Mouse (Mus musculus) E14TG2a.4 (cell line): ENCODE data around the gene Ebf1.

Experiments used
- H3K27me3 ChIP-seq: 2 replicates; pipeline ENCODE4 v1.6.1; 2014; ENCODE audit warnings: low read length, control low read depth; ENCODE audit not compliant: insufficient read depth
- H3K36me3 ChIP-seq: 2 replicates; pipeline ENCODE4 v1.6.1; 2014; ENCODE audit warnings: low read length, control low read depth; ENCODE audit not compliant: insufficient read depth
- H3K4me1 ChIP-seq: replicated peaks from 2 replicates; pipeline ENCODE4 v1.6.1; 2014; ENCODE audit warnings: low read depth, low read length, control low read depth
- H3K4me3 ChIP-seq: replicated peaks from 2 replicates; pipeline ENCODE4 v1.5.1; 2014; ENCODE audit warnings: mild to moderate bottlenecking, low read length
- H3K9me3 ChIP-seq: 2 replicates; pipeline ENCODE4 v1.6.1; 2014; ENCODE audit warnings: low read length, control low read depth
- CTCF ChIP-seq: conservative IDR thresholded peaks from 2 replicates; pipeline ENCODE4 v1.5.1; 2014; ENCODE audit warnings: low read length
- NANOG ChIP-seq: IDR thresholded peaks from 2 replicates; pipeline ENCODE4 v1.6.1; 2014; ENCODE audit warnings: borderline replicate concordance, low read length, mixed read lengths
- POU5F1 ChIP-seq: IDR thresholded peaks from 2 replicates; pipeline ENCODE4 v1.6.1; 2014; ENCODE audit warnings: low read length, borderline replicate concordance

Ebf1 gene

DNA sequence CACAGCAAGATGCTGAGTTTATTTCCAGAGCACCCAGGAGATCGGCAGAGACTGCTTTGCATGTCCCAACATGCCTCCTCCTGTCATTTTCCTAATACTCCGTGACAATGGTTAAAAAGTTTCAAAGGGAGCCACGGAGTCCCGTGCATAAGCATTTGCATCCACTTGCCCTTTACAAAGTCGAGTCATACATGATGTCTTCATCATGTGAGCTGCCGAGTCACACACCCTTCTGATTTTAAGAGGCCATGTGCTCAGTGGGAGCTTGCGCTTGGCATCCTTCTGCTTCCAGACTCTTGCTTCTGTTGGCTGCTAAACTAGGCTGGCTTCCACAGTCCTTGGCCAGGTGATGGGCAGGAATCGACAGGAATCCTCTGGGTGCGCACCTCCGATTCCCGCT lies 336.7 kb downstream of the Ebf1 start:
- no peaks in the 10 kb centered on the region for H3K9me3 ChIP-seq
- TF ChIP-seq NANOG: no peak
- TF ChIP-seq POU5F1: no peak
- no peak for TF ChIP-seq CTCF
- no peaks in the 10 kb centered on the region for H3K4me1 ChIP-seq
- no peaks in the 10 kb centered on the region for H3K27me3 ChIP-seq
- H3K36me3 ChIP-seq: no peaks in the 10 kb centered on the region
- no peak overlapping the region for H3K4me3 ChIP-seq

DNA sequence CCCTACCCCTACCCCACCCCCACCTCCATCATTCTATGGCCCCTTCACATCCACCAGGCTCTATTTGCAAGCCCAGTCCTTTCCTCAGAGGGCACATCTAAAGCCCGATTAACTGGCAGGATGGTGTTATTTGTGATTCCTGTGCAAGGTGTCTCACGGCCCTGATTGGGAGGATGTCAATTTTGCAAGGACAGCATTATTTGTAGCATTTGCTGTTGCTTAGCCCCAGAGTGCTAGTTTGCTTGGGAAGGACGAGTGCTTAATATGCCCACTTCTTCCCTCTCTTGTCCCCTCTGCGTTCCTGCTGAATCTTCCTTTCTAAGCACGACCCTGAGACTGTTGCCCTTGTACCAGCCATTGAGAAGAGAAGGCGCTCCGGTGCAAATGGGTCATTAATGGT lies 337.2 kb downstream of the Ebf1 start:
- TF ChIP-seq POU5F1 (no peak), CTCF (no peak), NANOG (no peak)

GRCm38 (mm10) chr11:44962746-44963440 lies 345.8 kb downstream of the Ebf1 start:
- Histone ChIP-seq H3K4me3 (no peak overlapping the region), H3K4me1 (no peaks in the 10 kb centered on the region), H3K36me3 (no peaks in the 10 kb centered on the region), H3K27me3 (no peaks in the 10 kb centered on the region), H3K9me3 (no peaks in the 10 kb centered on the region)
- TF ChIP-seq POU5F1 (no peak), CTCF (no peak)

More for the DNA sequence above, 337.2 kb downstream of the Ebf1 start:
- Histone ChIP-seq H3K36me3 (no peaks in the 10 kb centered on the region), H3K9me3 (no peaks in the 10 kb centered on the region), H3K4me1 (no peaks in the 10 kb centered on the region), H3K4me3 (no peak overlapping the region), H3K27me3 (no peaks in the 10 kb centered on the region)

GRCm38 (mm10) chr11:44969011-44969410 lies 351.9 kb downstream of the Ebf1 start:
- Histone ChIP-seq H3K36me3 (no peaks in the 10 kb centered on the region), H3K4me3 (no peak overlapping the region), H3K27me3 (no peaks in the 10 kb centered on the region), H3K4me1 (no peaks in the 10 kb centered on the region), H3K9me3 (no peaks in the 10 kb centered on the region)
- TF ChIP-seq CTCF: no peak
- TF ChIP-seq NANOG: no peak
- TF ChIP-seq POU5F1: no peak

DNA sequence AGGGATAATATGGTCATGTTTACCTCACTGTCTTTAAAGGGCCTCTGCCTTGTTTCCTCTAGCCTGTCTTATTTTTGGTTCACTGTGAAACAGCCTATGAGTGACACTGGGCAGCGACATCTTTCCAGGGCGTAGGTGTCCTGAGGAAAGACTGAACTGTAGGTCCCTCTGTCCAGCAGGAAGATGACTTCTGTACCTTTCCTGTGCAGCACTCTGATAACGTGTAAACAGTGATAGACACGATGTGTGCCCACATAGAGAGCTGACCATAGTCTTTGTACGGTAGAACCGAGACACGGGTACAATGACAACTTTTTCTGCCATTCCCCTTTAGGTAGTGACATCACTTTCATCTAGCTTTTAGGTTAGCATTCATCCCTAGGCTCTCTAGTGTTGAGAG lies 357.2 kb downstream of the Ebf1 start:
- Histone ChIP-seq H3K4me3 (no peak overlapping the region), H3K27me3 (no peaks in the 10 kb centered on the region), H3K4me1 (peaks cover 8% of the 10 kb centered on the region), H3K36me3 (no peaks in the 10 kb centered on the region), H3K9me3 (no peaks in the 10 kb centered on the region)
- no peak for TF ChIP-seq CTCF
- TF ChIP-seq NANOG: no peak
- no peak for TF ChIP-seq POU5F1

DNA sequence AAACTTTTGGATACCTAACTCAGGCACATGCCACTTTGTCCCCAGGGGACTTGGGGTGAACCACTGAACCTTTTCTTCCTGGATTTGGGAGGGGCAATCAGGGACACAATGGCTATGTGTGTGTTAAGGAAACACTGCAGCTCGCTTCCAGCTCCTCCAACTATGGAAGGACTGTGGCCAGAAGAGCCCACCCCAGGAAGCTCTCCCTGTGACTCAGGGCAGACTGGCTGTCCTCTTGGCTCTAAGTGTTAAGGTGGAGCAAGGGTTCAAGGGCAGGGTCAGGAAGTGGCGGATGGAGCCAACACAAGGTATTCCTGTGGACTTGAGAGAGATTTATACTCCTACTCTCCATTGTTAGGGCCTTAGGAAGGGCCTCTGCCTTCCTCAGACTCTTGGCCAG lies 358.0 kb downstream of the Ebf1 start:
- Histone ChIP-seq H3K9me3 (no peaks in the 10 kb centered on the region), H3K4me1 (peaks cover 8% of the 10 kb centered on the region), H3K4me3 (no peak overlapping the region), H3K27me3 (no peaks in the 10 kb centered on the region), H3K36me3 (no peaks in the 10 kb centered on the region)
- TF ChIP-seq NANOG: no peak

GRCm38 (mm10) chr11:44976254-44976802 lies 359.2 kb downstream of the Ebf1 start:
- H3K4me3 ChIP-seq: no peak overlapping the region

DNA sequence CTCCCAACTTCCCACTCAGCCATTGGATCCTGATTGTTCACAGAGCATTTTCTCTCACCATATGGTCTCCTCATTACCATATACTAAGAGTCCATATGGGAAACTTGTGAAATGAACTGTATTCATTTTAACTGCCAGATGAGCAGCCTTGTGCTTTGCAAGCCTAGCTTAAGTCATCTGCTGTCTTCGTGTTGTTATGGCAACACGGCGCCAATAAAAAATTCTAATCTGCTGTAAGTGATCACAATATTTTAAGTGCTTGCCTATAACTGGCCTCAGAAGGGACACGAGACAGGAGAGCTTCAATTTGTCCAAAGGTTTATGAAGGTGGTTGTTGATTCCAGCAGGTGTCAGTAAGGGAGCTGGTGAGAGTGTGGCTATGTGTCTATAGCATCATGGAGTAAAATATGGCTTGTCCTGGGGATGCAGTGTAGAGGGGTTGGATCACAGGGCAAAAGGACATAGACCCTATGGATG lies 360.8 kb downstream of the Ebf1 start:
- TF ChIP-seq CTCF (no peak), POU5F1 (no peak), NANOG (no peak)
- Histone ChIP-seq H3K4me3 (no peak overlapping the region), H3K4me1 (peaks cover 13% of the 10 kb centered on the region), H3K9me3 (no peaks in the 10 kb centered on the region), H3K27me3 (no peaks in the 10 kb centered on the region), H3K36me3 (no peaks in the 10 kb centered on the region)

More at GRCm38 (mm10) chr11:44976254-44976802, 359.2 kb downstream of the Ebf1 start:
- Histone ChIP-seq H3K36me3 (no peaks in the 10 kb centered on the region), H3K27me3 (no peaks in the 10 kb centered on the region), H3K9me3 (no peaks in the 10 kb centered on the region), H3K4me1 (peaks cover 8% of the 10 kb centered on the region)
- TF ChIP-seq NANOG (no peak), POU5F1 (no peak), CTCF (no peak)

- no peaks in the 10 kb centered on the region for H3K36me3 ChIP-seq
- H3K4me1 ChIP-seq: peaks cover 13% of the 10 kb centered on the region
- TF ChIP-seq CTCF (no peak), NANOG (no peak), POU5F1 (no peak)
- no peak overlapping the region for H3K4me3 ChIP-seq
- no peaks in the 10 kb centered on the region for H3K9me3 ChIP-seq
- no peaks in the 10 kb centered on the region for H3K27me3 ChIP-seq
These were observed 362.3 kb downstream of the Ebf1 start for GRCm38 (mm10) chr11:44979391-44979790.
